Mouse (Mus musculus) gastrocnemius, postnatal 36 days (tissue): Measurements from ENCODE around the gene Mrpl53. TPM values are rescaled to one million over a fixed set of nuclear protein-coding genes. Genes with fewer than 3 reads are reported as not detected.
A peak's percentile ranks its signal among the peaks of the same experiment; 100 is the strongest.

Source experiments
- DNase-seq, 2 experiments: peaks; one replicate each; pipeline ENCODE4 v3.0.0; 2022
- intact Hi-C: fragments of 180-260 bp; cut with DNase I; formaldehyde crosslinking; loops from one replicate; pipeline ENCODE4 v1.15.1; 2025
- total RNA-seq, 2 experiments: library from RNA; stranded (reverse); gene quantifications; 2 replicates each; pipeline ENCODE4 v1.2.3; 2021

Mrpl53 gene
- total RNA-seq, 2 experiments from 2014 or later: 91.0 to 103 TPM

GRCm38 (mm10) chr6:83119734-83120051 lies 10.9 kb downstream of the Mrpl53 start:
- intact Hi-C loops: no loop called here
- DNase-seq: no peak

GRCm38 (mm10) chr6:83120930-83121862 lies 12.4 kb downstream of the Mrpl53 start, which contains the start of gene Wbp1:
TSS of gene Wbp1 (minus strand) at chr6:83121559.
- DNase-seq: peak; percentile 82 to 91
- intact Hi-C loops: no loop called here

GRCm38 (mm10) chr6:83121863-83122710 lies 13.2 kb downstream of the Mrpl53 start:
- no peak for DNase-seq
- intact Hi-C loops: no loop called here

- intact Hi-C loops: no loop called here
- DNase-seq: no peak
These were observed 14.1 kb downstream of the Mrpl53 start for GRCm38 (mm10) chr6:83122961-83123360.

- intact Hi-C loops: no loop called here
- peak; percentile 88 for DNase-seq
These were observed 16.0 kb downstream of the Mrpl53 start for GRCm38 (mm10) chr6:83124851-83125312.

GRCm38 (mm10) chr6:83125331-83125730 lies 16.5 kb downstream of the Mrpl53 start, which contains the start of gene Ino80b:
TSS of gene Ino80b (minus strand) at chr6:83125431.
- intact Hi-C loops: no loop called here
- DNase-seq: no peak

- no peak for DNase-seq
- intact Hi-C loops: no loop called here
These were observed 18.6 kb downstream of the Mrpl53 start for GRCm38 (mm10) chr6:83127419-83127818.

- DNase-seq: no peak
- intact Hi-C loops: no loop called here
These were observed 22.7 kb downstream of the Mrpl53 start for GRCm38 (mm10) chr6:83131469-83132034.

- intact Hi-C loops: no loop called here
- no peak for DNase-seq
These were observed 23.5 kb downstream of the Mrpl53 start for GRCm38 (mm10) chr6:83132176-83132919.

GRCm38 (mm10) chr6:83134226-83134625 lies 25.4 kb downstream of the Mrpl53 start:
- intact Hi-C loops: no loop called here
- DNase-seq: no peak

GRCm38 (mm10) chr6:83134951-83135513 lies 26.2 kb downstream of the Mrpl53 start, which contains the start of gene Rtkn:
TSS of gene Rtkn (plus strand) at chr6:83135463.
- no peak for DNase-seq
- intact Hi-C loops: no loop called here

- peak; percentile 42 to 56 for DNase-seq
- intact Hi-C loops: no loop called here
These were observed 26.8 kb downstream of the Mrpl53 start for GRCm38 (mm10) chr6:83135571-83136161.

GRCm38 (mm10) chr6:83136291-83136880 lies 27.5 kb downstream of the Mrpl53 start:
- intact Hi-C loops: no loop called here
- no peak for DNase-seq

GRCm38 (mm10) chr6:83136881-83137575 lies 28.2 kb downstream of the Mrpl53 start:
- peak; percentile 76 for DNase-seq
- intact Hi-C loops: no loop called here

GRCm38 (mm10) chr6:83137576-83137950 lies 28.7 kb downstream of the Mrpl53 start:
- intact Hi-C loops: no loop called here
- peak; percentile 86 to 91 for DNase-seq

- intact Hi-C loops: no loop called here
- no peak for DNase-seq
These were observed 29.2 kb downstream of the Mrpl53 start for GRCm38 (mm10) chr6:83138056-83138455.

GRCm38 (mm10) chr6:83140044-83140443 lies 31.2 kb downstream of the Mrpl53 start:
- intact Hi-C loops: no loop called here
- DNase-seq: no peak

GRCm38 (mm10) chr6:83141636-83142035 lies 32.8 kb downstream of the Mrpl53 start:
- intact Hi-C loops: no loop called here
- no peak for DNase-seq
